Mouse (Mus musculus) hindbrain, embryonic 16.5 days (tissue): ENCODE data around the gene Zfp429. TPM values are rescaled to one million over a fixed set of nuclear protein-coding genes. Genes with fewer than 3 reads are reported as not detected.
A peak's percentile ranks its signal among the peaks of the same experiment; 100 is the strongest.
"Not testable (repeated sequence)": the region's sequence is repeated elsewhere in the genome, so short reads cannot be mapped to it uniquely, and the experiment has no call there.

Experiments used
- ATAC-seq: fragments of 200-750 bp; cut with Nextera tagmentation; 2 replicates; pipeline ENCODE4 v1.8.0; 2017; ENCODE audit warnings: moderate TSS enrichment, moderate library complexity
- H3K27ac ChIP-seq: fragments of 300-500 bp; sonication (generic); 2 replicates; pipeline ENCODE4 v1.5.1; 2014; ENCODE audit warnings: low read depth, mild to moderate bottlenecking, control low read depth, low read length, moderate library complexity
- H3K27me3 ChIP-seq: fragments of 300-500 bp; sonication (generic); replicated peaks from 2 replicates; pipeline ENCODE4 v1.6.1; 2014; ENCODE audit warnings: low read length; ENCODE audit not compliant: control insufficient read depth, insufficient read depth
- H3K36me3 ChIP-seq: fragments of 300-500 bp; sonication (generic); 2 replicates; pipeline ENCODE4 v1.6.1; 2014; ENCODE audit warnings: mild to moderate bottlenecking, low read length, moderate library complexity, mixed read lengths; ENCODE audit not compliant: control insufficient read depth, insufficient read depth
- H3K4me1 ChIP-seq: fragments of 300-500 bp; sonication (generic); 2 replicates; pipeline ENCODE4 v1.6.1; 2014; ENCODE audit warnings: low read depth, low read length; ENCODE audit not compliant: control insufficient read depth, insufficient read depth
- H3K4me2 ChIP-seq: fragments of 300-500 bp; sonication (generic); 2 replicates; pipeline ENCODE4 v1.6.1; 2014; ENCODE audit warnings: mild to moderate bottlenecking, low read length, control low read depth, moderate library complexity
- H3K4me3 ChIP-seq: fragments of 300-500 bp; sonication (generic); 2 replicates; pipeline ENCODE4 v1.5.1; 2014; ENCODE audit warnings: mild to moderate bottlenecking, low read length, control low read depth, moderate library complexity
- H3K9ac ChIP-seq: fragments of 300-500 bp; sonication (generic); 2 replicates; pipeline ENCODE4 v1.6.1; 2014; ENCODE audit warnings: low read depth, mild to moderate bottlenecking, control low read depth, low read length, moderate library complexity
- H3K9me3 ChIP-seq: fragments of 300-500 bp; sonication (generic); 2 replicates; pipeline ENCODE4 v1.6.1; 2014; ENCODE audit warnings: mild to moderate bottlenecking, low read length, moderate library complexity; ENCODE audit not compliant: control insufficient read depth
- WGBS: fragments of 180-500 bp; shearing (Covaris S2); extraction: QIAGEN DNeasy Blood & Tissue Kit; methylation state at CpG from one replicate; pipeline ENCODE4 v1.1.7; 2014; 5-methylcytosine and 5-hydroxymethylcytosine counted together
- polyA plus RNA-seq: library from polyadenylated mRNA; unstranded; fragments of >200 nt; fragmentation: Nextera tagmentation; extraction: Ambion mirVana; gene quantifications from 2 replicates; pipeline ENCODE4 v1.2.1, GENCODE M21; 2015

Gene Zfp429
- 4.2 and 6.5 TPM in 2 replicates for polyA plus RNA-seq

DNA sequence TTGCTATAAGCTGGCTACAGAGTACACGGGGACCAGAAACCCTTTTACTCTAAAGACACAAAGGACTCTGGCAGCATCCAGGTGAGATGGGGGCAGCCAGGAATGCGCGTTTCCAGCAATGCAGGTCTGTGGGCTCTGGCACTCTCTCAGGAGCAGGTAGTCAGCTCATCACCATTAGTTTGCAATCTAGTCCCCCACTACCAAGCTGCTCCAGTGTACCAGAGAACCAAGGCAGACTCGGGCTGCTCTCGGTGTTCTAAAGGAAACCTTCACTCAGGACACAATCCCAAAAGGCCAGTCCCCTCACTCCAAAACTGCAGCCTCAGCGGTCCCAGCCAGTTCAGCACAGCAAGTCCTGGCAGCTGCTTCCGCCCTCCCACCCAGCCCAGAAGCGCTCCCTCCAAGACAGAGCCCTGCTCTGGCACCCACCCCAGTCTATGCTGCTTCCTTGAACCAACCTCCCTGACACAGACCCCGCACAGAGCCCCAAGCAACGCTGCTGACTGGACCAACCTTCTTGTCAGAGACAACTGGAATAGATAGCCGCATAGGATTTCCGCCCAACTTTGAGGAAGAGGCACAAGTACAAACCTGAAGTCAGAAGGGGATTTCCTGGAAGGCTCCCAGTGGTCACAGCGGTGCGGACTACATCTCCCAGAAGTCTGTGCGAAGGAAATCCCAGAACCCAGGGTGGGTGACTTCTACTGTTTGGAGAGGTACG, at the start of gene Zfp429:
Gene Zfp429, minus strand, starts transcription at position 637 of the 721 bp plus-strand sequence.
- H3K4me1 ChIP-seq, H3K27me3 ChIP-seq, H3K9me3 ChIP-seq, H3K36me3 ChIP-seq: not testable (repeated sequence)
- 5% methylated on average over 14 of the region's 16 CpGs for WGBS
- H3K9ac ChIP-seq: peak within 1 kb of the TSS; percentile 73
- peak within 1 kb of the TSS; percentile 77 for H3K4me2 ChIP-seq
- peak within 1 kb of the TSS; percentile 48; the same call in 1 of the 2 replicates for H3K27ac ChIP-seq
- ATAC-seq: peak; percentile 99
- peak within 1 kb of the TSS; percentile 73 for H3K4me3 ChIP-seq

DNA sequence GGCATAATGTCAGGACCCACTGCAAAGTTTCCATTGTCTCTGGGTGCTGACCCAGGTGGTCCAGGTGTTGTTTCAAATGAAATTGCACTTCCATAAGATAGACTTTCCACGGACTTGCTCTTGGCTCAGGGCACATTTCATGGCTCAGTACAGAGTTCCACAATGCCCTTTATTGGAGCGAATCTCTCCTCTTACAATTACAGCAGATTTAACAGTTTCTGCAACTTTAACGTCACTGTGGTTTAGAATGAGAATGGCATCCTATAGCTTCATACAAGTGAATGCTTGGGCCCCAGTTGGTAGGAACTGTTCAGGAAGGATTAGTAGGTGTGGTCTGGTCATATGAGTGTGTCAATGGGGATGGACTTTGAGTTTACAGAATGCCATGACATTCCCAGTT, 37.5 kb upstream of the Zfp429 start:
- not testable (repeated sequence) for H3K36me3 ChIP-seq, H3K27me3 ChIP-seq, H3K4me3 ChIP-seq, H3K4me2 ChIP-seq, H3K9me3 ChIP-seq, H3K9ac ChIP-seq, H3K27ac ChIP-seq, ATAC-seq, H3K4me1 ChIP-seq
- WGBS: no CpG with 5 or more reads among the region's 3 CpGs

DNA sequence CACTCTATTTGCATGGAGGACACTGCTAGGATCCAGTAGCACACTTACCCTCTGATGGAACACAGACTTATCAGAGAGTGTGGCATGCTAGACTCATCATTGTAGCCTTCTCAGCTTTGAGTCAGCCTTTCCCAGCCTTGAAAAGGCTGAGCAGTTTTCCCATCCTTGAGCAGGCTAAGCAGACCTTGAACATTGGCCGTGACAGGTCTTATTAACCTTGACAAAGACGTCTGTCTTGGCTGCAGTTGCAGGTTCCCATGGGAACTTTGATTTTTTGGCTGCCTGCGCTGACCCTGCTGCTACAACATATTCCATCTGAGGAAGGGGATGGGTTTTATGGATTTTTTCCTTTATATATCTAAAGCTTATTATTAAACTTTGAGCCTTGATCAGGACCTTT, 28.5 kb upstream of the Zfp429 start:
- Histone ChIP-seq H3K4me3 (no peak overlapping the region), H3K36me3 (no peaks in the 10 kb centered on the region), H3K9me3 (no peaks in the 10 kb centered on the region), H3K9ac (no peak overlapping the region), H3K27me3 (no peaks in the 10 kb centered on the region), H3K4me1 (no peaks in the 10 kb centered on the region), H3K27ac (no peak overlapping the region), H3K4me2 (no peak overlapping the region)
- WGBS: 64% methylated on average over 3 of the region's 3 CpGs
- no peak for ATAC-seq

DNA sequence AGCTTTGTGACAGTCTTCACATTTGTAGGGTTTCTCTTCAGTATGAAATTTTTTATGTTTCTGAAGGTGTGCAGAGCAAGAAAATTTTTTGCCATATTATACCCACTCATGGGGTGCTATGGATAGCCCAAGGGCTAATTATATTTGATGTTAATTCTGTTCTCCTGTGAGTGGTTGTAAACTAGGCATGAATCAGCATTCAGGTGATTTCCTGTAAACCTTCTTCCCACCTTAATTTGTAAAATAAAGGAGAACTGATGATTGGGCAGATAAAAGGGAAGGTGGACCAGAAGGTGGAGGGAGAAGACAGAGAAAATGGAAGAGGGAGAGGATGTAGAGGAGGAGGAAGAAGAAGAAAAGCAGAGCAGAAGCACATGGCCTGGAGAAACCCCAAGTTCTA, 26.1 kb upstream of the Zfp429 start:
- H3K27ac ChIP-seq, H3K4me3 ChIP-seq, H3K4me1 ChIP-seq, H3K9ac ChIP-seq, H3K27me3 ChIP-seq, H3K9me3 ChIP-seq, ATAC-seq, H3K4me2 ChIP-seq, H3K36me3 ChIP-seq: not testable (repeated sequence)

DNA sequence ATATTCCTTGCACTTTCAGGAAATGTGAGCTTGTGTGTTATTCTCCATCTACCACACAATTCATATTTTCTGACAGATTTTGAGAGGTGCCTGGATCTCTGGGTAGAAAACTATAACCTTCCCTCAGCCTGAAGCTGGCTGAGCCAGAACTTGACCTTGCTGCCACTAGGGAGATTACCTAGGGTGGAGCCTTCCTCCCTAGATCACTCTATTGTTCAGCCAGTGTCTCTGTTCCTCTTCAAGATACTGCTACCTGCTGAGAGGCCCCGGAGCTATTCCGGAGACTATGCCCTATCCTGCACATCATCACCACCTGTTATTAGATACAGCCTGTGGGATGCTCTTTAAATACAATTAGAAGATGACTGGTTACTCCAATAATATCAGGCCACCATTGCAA, 22.9 kb upstream of the Zfp429 start:
- not testable (repeated sequence) for H3K4me3 ChIP-seq, H3K9me3 ChIP-seq, H3K27me3 ChIP-seq, H3K9ac ChIP-seq, H3K36me3 ChIP-seq, H3K27ac ChIP-seq, H3K4me1 ChIP-seq, ATAC-seq, H3K4me2 ChIP-seq
- WGBS: 83% methylated on average over 2 of the region's 2 CpGs

DNA sequence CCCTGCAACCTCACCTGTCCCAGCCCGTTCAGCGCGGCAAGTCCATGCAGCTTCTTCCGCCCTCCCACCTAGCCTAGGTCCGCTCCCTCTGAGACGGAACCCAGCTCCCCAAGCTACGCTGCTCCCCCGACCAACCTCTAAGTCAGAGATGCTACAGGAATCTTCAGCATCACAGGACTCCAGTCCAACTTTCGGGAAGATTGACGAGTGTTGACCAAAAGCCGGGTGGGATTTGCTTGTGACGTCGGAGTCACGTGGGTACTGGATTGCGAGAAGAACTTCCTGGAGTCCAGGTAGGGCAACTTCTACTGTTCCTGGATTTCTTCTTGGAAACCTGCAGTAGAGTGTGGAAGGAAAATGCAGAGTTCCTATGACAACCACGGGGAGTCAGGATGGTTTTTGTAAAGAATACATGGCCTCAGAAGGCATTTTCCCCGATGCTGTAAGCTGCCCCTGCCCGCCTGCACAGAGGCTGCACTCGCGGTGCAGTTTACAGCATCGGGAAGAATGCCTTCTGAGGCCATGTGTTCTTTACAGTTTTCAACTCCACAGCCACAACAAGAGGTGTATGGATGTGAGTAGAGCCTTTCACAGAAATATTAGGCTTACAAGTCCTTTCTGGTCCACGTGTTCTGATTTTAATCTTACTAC, 21.7 kb upstream of the Zfp429 start, which contains the start of gene Zfp459:
Gene Zfp459, minus strand, starts transcription at position 212 of the 651 bp plus-strand sequence.
- no peaks in the 10 kb centered on the region; the same call in 1 of the 2 replicates for H3K27me3 ChIP-seq
- no peaks in the 10 kb centered on the region for H3K36me3 ChIP-seq
- peak within 1 kb of the TSS; percentile 76 for H3K4me3 ChIP-seq
- peak within 1 kb of the TSS; percentile 70 for H3K9ac ChIP-seq
- H3K4me1 ChIP-seq: peaks cover 9% of the 10 kb centered on the region
- peak; percentile 93 for ATAC-seq
- H3K27ac ChIP-seq: no peak within 1 kb of the TSS
- 2% methylated on average over 22 of the region's 22 CpGs for WGBS
- H3K9me3 ChIP-seq: no peaks in the 10 kb centered on the region
- H3K4me2 ChIP-seq: peak within 1 kb of the TSS; percentile 90

DNA sequence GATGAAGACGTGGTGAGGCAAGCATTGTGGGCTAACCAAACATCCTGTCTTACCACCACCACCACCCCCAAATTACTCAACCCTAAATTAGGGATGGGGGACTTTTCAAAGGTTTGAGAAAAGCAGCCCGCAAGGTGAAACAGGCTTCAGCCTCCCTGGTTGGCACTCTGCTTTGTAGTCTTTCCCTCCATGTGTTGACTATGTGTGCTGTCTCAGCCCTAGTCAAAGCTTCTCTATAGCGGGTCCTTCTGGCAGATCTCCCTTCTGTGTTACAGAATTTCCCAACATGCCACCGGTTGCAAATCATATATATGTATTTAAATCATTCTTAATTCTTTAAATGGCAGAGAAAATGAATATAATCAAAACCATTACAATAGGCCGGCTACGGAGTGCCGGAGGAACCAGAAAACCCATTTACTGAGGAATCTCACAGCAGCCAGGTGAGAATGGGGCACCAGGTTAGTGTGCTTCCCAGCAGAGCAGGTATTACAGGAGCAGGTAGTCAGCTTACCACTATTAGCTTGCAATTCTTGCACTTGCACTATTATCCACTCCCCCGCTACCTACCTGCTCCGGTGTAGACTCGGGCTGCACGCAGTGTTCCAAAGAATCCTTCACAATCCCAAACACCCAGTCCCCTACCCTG, 21.1 kb upstream of the Zfp429 start:
- peak; percentile 85 for ATAC-seq
- Histone ChIP-seq H3K36me3 (no peaks in the 10 kb centered on the region), H3K27me3 (no peaks in the 10 kb centered on the region; the same call in 1 of the 2 replicates), H3K4me1 (peaks cover 9% of the 10 kb centered on the region), H3K27ac (no peak overlapping the region), H3K9ac (peak overlapping the region; percentile 70), H3K4me3 (peak overlapping the region; percentile 76), H3K4me2 (peak overlapping the region; percentile 90), H3K9me3 (no peaks in the 10 kb centered on the region)
- WGBS: 32% methylated on average over 11 of the region's 11 CpGs

DNA sequence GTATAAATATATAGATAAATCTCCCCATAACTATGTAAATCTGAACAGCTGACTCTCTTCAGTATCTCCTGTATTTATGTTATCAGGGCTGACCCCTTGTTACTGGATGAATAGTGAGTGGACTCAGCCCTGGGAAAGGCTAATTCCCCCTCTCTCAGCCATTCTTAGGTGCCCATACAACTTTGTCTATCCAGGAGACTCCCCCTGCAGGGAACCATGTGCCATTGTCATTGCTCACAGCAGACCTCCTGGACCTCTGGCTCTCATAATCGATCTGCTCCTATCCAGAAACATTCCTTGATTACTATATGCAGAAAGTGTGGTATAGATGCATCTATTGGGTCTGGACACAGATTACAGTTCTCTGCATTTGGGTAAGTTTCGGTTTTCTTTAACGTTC, 17.2 kb upstream of the Zfp429 start:
- no peaks in the 10 kb centered on the region for H3K9me3 ChIP-seq
- no peak overlapping the region for H3K9ac ChIP-seq
- no peaks in the 10 kb centered on the region for H3K27me3 ChIP-seq
- H3K4me3 ChIP-seq: no peak overlapping the region
- H3K36me3 ChIP-seq: no peaks in the 10 kb centered on the region
- no peak overlapping the region for H3K27ac ChIP-seq
- no peak for ATAC-seq
- WGBS: 88% methylated on average over 3 of the region's 3 CpGs
- peaks cover 8% of the 10 kb centered on the region for H3K4me1 ChIP-seq
- H3K4me2 ChIP-seq: no peak overlapping the region

DNA sequence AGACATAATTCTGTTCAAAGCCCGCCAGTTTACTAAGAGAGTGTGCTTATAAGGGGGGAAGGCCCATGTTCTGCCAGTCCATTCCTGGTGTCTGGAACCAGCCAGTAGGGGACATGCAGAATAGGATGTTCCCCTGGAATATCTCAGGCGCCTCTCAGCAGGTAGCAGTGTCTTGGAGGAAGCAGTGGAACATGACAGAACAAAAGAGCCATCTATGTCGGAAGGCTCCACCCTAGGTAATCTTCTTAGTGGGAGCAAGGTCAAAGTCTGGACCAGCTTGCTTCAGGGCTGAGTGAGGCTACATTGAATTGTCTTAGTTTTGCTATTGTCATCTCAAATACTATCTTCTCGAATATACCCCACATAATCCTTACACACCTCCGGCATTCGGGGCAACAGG, 16.1 kb upstream of the Zfp429 start:
- Histone ChIP-seq H3K4me1 (peaks cover 3% of the 10 kb centered on the region), H3K27ac (no peak overlapping the region), H3K36me3 (no peaks in the 10 kb centered on the region), H3K27me3 (no peaks in the 10 kb centered on the region), H3K9me3 (no peaks in the 10 kb centered on the region), H3K4me3 (no peak overlapping the region), H3K9ac (no peak overlapping the region), H3K4me2 (no peak overlapping the region)
- no peak for ATAC-seq
- 94% methylated on average over 6 of the region's 6 CpGs for WGBS
